Mouse (Mus musculus) layer of hippocampus, adult 9-11 months (tissue): ENCODE results near the gene Gm10135.
A peak's percentile ranks its signal among the peaks of the same experiment; 100 is the strongest.
"Not testable (repeated sequence)": the region's sequence is repeated elsewhere in the genome, so short reads cannot be mapped to it uniquely, and the experiment has no call there.

ENCODE experiments used
- DNase-seq: peaks from one replicate; pipeline ENCODE4 v3.0.0; 2022

Gene Gm10135

GRCm38 (mm10) chr5:72974602-72975001, at the start of gene Gm10135:
Gene Gm10135, minus strand, starts transcription at chr5:72974702.
- DNase-seq = no peak

- no peak for DNase-seq
Measured at GRCm38 (mm10) chr5:73023801-73024200, 49.3 kb upstream of the Gm10135 start.

- no peak for DNase-seq
Measured at GRCm38 (mm10) chr5:73014745-73015144, 40.2 kb upstream of the Gm10135 start.

- not testable (repeated sequence) for DNase-seq
Measured at GRCm38 (mm10) chr5:73013611-73014287, 39.2 kb upstream of the Gm10135 start.

GRCm38 (mm10) chr5:73012884-73013610, 38.5 kb upstream of the Gm10135 start:
- DNase-seq = not testable (repeated sequence)

GRCm38 (mm10) chr5:73011806-73012205, 37.3 kb upstream of the Gm10135 start:
- not testable (repeated sequence) for DNase-seq

- not testable (repeated sequence) for DNase-seq
Measured at GRCm38 (mm10) chr5:73008230-73008629, 33.7 kb upstream of the Gm10135 start.

- DNase-seq = no peak
Measured at GRCm38 (mm10) chr5:73007582-73007959, 33.1 kb upstream of the Gm10135 start.

GRCm38 (mm10) chr5:73006784-73007581, 32.5 kb upstream of the Gm10135 start, which contains the start of gene Slc10a4:
Gene Slc10a4, plus strand, starts transcription at chr5:73006883.
- no peak for DNase-seq

- no peak for DNase-seq
Measured at GRCm38 (mm10) chr5:73004046-73004445, 29.5 kb upstream of the Gm10135 start.

GRCm38 (mm10) chr5:72998546-72998945, 24.0 kb upstream of the Gm10135 start:
- not testable (repeated sequence) for DNase-seq

GRCm38 (mm10) chr5:72995379-72995778, 20.9 kb upstream of the Gm10135 start:
- DNase-seq = no peak

- no peak for DNase-seq
Measured at GRCm38 (mm10) chr5:72994928-72995327, 20.4 kb upstream of the Gm10135 start.

GRCm38 (mm10) chr5:72994424-72994823, 19.9 kb upstream of the Gm10135 start:
- no peak for DNase-seq

- DNase-seq = no peak
Measured at GRCm38 (mm10) chr5:72992474-72992873, 18.0 kb upstream of the Gm10135 start.

GRCm38 (mm10) chr5:72989756-72990155, 15.3 kb upstream of the Gm10135 start:
- no peak for DNase-seq

- DNase-seq = no peak
Measured at GRCm38 (mm10) chr5:72987786-72988185, 13.3 kb upstream of the Gm10135 start.

GRCm38 (mm10) chr5:72984091-72984490, 9.6 kb upstream of the Gm10135 start:
- DNase-seq = peak; percentile 14

- DNase-seq = no peak
Measured at GRCm38 (mm10) chr5:72976539-72976938, 2.0 kb upstream of the Gm10135 start.

- DNase-seq = no peak
Measured at GRCm38 (mm10) chr5:72975996-72976395, 1.5 kb upstream of the Gm10135 start.

- DNase-seq = no peak
Measured at GRCm38 (mm10) chr5:72972934-72973333, 1.6 kb downstream of the Gm10135 start.

- no peak for DNase-seq
Measured at GRCm38 (mm10) chr5:72972435-72972834, 2.1 kb downstream of the Gm10135 start.

GRCm38 (mm10) chr5:72965706-72966105, 8.8 kb downstream of the Gm10135 start:
- no peak for DNase-seq
